Mouse (Mus musculus): ENCODE data around the gene Strip2. TPM values are rescaled to one million over a fixed set of nuclear protein-coding genes. Genes with fewer than 3 reads are reported as not detected.

Strip2 gene
- total RNA-seq (2021), result 1 to 10 TPM; 1.1 to 1.7 TPM
- 0.22 and 0.31 TPM in 2 replicates for polyA plus RNA-seq (2012; rRNA removed)
- long read RNA-seq, result 0 reads

GRCm38 (mm10) chr6:29916530-29917382 lies at the start of gene Strip2:
Strip2 (plus strand) TSS chr6:29917012.
- peak; percentile 95 for DNase-seq

- DNase-seq, result no peak
Measured at GRCm38 (mm10) chr6:29868341-29868895, 48.4 kb upstream of the Strip2 start.

- DNase-seq, result no peak
Measured at GRCm38 (mm10) chr6:29873654-29874053, 43.2 kb upstream of the Strip2 start.

GRCm38 (mm10) chr6:29875576-29875975 lies 41.2 kb upstream of the Strip2 start:
- DNase-seq, result no peak

DNA sequence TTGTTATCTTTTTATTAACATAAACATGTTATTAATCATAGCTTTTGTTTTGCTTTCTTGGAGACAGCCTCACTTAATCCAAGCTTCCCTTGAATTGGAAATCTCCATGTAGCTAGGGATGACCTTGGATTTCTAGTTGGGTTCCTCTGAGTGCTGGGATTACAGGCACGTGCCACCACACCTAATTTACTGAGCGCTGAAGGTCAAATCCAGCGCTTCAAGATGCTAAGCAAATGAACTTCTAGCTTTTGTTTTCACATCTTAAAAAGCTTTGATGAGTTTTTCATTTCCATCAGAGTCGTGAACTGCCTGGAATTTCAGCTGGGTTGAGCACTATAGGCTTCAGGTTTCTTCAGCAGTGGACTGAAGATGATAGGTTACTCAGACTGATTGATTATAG lies 40.0 kb upstream of the Strip2 start:
- no peak for DNase-seq

- no peak for DNase-seq
Measured at GRCm38 (mm10) chr6:29879579-29879978, 37.2 kb upstream of the Strip2 start.

- DNase-seq, result no peak
Measured at GRCm38 (mm10) chr6:29880796-29881195, 36.0 kb upstream of the Strip2 start.

- no peak for DNase-seq
Measured at GRCm38 (mm10) chr6:29881936-29882335, 34.9 kb upstream of the Strip2 start.

GRCm38 (mm10) chr6:29882870-29883269 lies 33.9 kb upstream of the Strip2 start:
- no peak for DNase-seq

- no peak for DNase-seq
Measured at GRCm38 (mm10) chr6:29891151-29891550, 25.7 kb upstream of the Strip2 start.

DNA sequence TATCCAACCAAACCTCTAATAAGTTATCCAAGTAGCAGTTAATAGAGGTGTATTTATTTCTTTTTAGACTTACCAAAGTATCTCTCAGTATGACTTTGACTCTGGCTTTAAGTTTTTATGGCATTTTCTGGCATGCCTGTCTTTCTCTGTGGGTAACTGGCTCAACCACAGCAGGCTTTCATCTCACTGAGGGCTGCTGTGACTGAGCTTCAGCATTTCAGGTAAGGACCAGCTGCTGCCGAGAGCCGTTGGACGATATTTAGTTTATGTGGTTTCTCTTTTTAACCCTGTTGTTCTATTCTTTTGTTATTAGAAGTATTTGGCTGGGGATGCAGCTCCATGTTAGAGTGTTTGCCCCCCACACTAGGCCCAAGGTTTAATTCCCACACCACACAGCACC lies 19.8 kb upstream of the Strip2 start:
- DNase-seq, result no peak

- DNase-seq, result no peak
Measured at GRCm38 (mm10) chr6:29901450-29901849, 15.4 kb upstream of the Strip2 start.

DNA sequence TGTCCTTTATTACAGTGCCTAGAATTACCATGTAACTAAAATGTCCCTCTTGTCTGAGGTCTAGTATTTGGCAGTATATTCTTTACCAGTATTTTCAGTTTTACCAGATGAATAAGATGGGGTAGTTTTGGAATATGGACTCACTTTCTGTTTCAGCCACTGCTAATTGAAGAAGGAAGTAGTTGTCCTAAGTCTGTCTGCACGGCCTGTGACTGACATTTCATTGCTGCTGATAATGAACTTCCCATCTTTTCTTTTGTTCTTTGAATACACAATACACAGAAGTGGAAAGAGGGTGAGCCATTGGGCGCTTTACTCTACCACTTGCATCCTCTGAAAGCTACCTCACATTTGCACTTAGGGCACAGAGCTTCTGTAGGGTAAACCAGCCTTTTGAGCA lies 14.6 kb upstream of the Strip2 start:
- DNase-seq, result no peak

DNA sequence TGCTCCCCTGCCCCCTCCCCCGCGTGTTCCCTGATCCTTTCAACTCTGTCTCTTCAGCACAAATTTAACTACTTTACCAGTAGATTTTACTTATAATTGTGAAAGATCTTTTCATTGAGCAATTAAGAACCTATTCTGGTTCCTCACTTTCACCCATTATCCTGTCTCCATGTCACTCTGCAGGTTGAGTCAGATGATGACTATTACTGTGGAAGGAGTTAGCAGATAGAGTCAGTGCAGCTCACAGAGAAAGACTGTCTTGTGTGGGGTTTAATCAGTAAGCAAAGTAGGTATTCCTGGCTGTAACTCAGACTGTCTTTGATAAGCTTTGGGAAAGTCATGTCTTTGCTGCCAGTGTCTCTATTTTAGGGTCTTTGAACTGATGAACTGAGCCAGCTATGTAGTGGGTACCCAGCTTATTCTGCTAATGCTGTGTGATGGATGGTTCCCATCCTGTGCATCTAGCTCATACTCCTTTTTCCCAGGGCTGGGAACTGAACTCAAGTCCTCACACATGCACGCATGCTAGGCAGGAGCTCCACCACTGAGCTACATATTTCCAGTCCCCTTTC lies 13.4 kb upstream of the Strip2 start:
- DNase-seq, result no peak

DNA sequence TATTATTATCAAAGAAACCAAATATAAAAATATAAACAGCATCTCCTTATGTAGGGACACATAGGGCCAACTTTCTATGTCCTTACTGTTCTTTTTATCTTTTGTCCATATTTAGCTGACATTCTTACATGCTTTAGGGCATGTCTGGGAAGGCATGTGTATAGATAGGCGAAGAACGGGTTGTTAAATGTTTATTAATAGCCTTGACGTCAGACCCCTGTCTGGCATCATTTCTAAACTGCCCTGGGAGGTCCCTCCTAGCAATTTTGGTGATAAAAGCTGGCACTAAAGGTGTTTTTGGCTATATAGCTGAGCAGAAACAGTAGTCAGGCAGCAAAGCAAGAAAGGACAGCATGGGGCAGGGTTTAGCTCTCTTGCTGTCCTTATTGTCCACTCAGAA lies 12.5 kb upstream of the Strip2 start:
- no peak for DNase-seq

GRCm38 (mm10) chr6:29910631-29911030 lies 6.2 kb upstream of the Strip2 start:
- DNase-seq, result no peak

- DNase-seq, result no peak
Measured at GRCm38 (mm10) chr6:29913673-29914072, 3.1 kb upstream of the Strip2 start.

- no peak for DNase-seq
Measured at GRCm38 (mm10) chr6:29914136-29914535, 2.7 kb upstream of the Strip2 start.

DNA sequence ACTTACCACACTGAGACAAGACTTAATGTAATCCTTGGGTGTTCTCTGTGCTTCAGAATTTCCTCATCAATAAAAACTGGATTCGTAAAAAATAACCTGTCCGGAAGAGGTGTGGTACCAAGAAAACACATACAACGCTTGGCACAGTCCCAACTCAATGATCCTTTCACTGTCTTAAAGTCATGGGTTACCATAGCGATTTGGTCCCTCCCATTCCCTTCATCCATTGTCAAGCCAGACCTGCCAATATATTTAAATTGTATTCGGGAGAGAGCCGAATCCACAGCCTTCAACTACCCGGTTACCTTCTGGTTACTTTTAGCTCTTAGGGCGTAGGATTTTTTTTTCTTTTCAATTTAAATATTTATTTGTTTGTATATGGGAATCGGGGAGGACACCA lies 976 bp upstream of the Strip2 start:
- DNase-seq, result no peak

DNA sequence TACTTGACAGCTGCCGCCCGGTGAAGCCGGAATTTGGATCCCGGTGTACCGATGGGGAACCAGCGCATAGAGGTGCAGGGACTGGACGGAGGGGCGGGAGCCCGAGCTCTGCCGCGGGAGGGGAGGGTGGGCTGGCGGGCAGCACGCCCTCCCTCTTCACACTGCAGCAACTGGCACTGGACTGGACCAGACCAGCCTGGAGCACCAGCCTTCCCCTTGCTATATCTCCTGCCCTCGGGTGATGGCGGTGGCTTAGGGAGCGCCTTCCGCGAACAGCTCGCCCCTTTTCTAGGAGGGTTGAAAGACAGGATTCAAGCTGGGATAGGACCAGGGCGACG lies 540 bp downstream of the Strip2 start:
- DNase-seq, result no peak

- DNase-seq, result no peak
Measured at GRCm38 (mm10) chr6:29917947-29918346, 1.1 kb downstream of the Strip2 start.

DNA sequence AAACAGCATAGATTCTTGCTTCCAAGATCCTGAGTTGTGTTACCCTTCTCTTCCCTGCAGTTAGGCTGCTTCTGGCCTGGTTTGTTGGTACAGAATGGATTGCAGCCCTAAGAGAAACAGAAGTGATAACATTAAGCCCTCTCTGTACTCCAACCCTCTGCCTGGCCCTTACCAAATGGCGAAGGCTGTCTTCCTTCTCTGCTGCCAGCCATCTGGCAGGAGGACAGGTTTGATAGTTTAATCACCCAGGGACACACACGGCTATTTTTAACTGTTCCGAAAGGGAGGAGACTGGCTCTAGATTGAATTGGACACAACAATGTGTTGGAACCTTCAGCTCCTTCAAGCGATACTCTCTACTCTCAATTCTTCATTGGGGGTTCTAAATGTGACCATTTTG lies 6.7 kb downstream of the Strip2 start:
- peak; percentile 73 for DNase-seq

DNA sequence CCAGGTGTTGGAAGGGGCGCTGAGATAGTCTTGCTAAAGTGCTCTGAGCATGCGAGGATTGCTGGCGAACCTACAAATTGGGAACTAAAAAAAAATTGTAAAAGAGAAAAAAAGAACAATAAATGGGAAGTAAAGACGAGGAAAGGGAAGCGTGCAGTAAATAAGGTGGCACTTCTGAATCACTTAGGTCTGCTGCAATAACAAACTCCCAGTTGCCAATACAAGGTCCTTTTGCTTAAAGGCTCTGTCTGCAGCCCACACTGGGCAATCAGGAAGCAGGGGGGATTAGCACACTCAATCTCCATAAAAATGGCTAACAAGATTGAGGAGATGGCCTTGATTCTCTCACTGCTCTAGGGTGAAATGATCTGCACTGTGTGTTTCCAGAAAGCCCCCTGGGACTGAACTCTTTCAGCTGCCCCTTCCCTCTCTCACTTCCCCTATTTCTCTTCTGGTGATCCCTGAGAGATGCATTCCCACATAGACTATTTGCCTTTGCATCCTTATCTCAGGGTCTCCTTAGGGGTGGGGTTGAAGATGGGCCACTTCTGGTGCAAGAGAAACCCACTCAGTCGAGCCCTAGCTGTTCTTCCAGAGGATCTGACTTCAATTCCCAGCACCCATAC lies 8.9 kb downstream of the Strip2 start:
- no peak for DNase-seq

Data from adrenal gland, adult 2 months (tissue).